10 mouse cellular contexts compared by ENCODE assay signal in the genomic region with DNA sequence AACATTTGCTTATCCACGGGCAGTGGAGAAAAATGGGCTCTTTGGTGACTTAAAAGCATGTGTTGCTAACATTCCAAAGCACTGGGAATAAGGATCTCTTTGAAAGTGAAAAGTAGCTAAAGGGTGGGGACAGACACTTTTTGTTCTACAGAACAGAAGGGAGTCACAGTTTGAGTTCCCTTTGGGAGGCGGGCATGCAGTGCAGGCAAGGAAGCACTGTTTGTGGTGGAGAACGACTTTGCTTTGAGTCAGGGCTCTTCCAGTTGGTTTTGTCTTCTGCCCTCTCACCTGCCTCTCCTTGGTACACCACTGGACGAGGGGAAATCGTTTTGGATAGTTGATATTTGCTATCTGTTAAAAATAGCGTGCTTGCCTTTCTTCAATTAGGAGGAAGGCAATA. TPM values are rescaled to one million over a fixed set of nuclear protein-coding genes. Genes with fewer than 3 reads are reported as not detected.
DNase-seq lines count a peak whose midpoint lies in the region; ATAC-seq lines count a peak whose summit lies in the region.
"Had no signal": no experiment of that assay in that cellular context is flagged by ENCODE, and none has a peak within 500 bp of the region (broad histone marks: within the 10 kb centered on the region; RNA-seq: fewer than 3 reads in every experiment).

No protein-coding gene starts in this region.

- peak; percentile 16 to 43 for DNase-seq in layer of hippocampus, adult 18-20 months (ENCODE audit: low spot score in 2 of 2)
- DNase-seq in layer of hippocampus, postnatal 10 days (ENCODE audit: low spot score in 2 of 2), result no peak
- DNase-seq in R1 (ENCODE audit: low read depth, low spot score), result peak; percentile 49
- DNase-seq in adrenal gland, postnatal 14 days, result no peak
- no peak for DNase-seq in kidney, postnatal 36 days
- no peak for DNase-seq in ovary, postnatal 36 days (ENCODE audit: low spot score)
- DNase-seq: thymus, postnatal 36 days had no signal

- 34% methylated on average over 6 of the region's 6 CpGs for WGBS in forebrain, embryonic 16.5 days
- 27% methylated on average over 6 of the region's 6 CpGs for WGBS in midbrain, embryonic 16.5 days

- H3K9ac ChIP-seq in forebrain, embryonic 16.5 days (replicated peaks; ENCODE audit: low read depth, low read length), result no peak overlapping the region
- no peak overlapping the region for H3K9ac ChIP-seq in midbrain, embryonic 16.5 days (ENCODE audit: low read depth, low read length)

- H3K4me3 ChIP-seq in forebrain, embryonic 16.5 days (replicated peaks; ENCODE audit: low read length), result no peak overlapping the region
- H3K4me3 ChIP-seq in midbrain, embryonic 16.5 days (ENCODE audit: low read depth, low read length), result no peak overlapping the region

- no peak overlapping the region for H3K4me2 ChIP-seq in forebrain, embryonic 16.5 days (ENCODE audit: low read length)
- no peak overlapping the region for H3K4me2 ChIP-seq in midbrain, embryonic 16.5 days (ENCODE audit: low read length)

- no peaks in the 10 kb centered on the region for H3K27me3 ChIP-seq in forebrain, embryonic 16.5 days (replicated peaks; ENCODE audit: control insufficient read depth, insufficient read depth, low read length)
- H3K27me3 ChIP-seq in midbrain, embryonic 16.5 days (ENCODE audit: control insufficient read depth, insufficient read depth, low read depth, low read length), result no peaks in the 10 kb centered on the region

- 0 out of 2 replicates have a peak, but pooled peaks have one; percentile 33 for ATAC-seq in forebrain, embryonic 16.5 days
- ATAC-seq in midbrain, embryonic 16.5 days, result 0 out of 2 replicates have a peak, but pooled peaks have one; percentile 17
- ATAC-seq: inflammation-experienced regulatory T-cells, adult 6 months had no signal

- no peaks in the 10 kb centered on the region for H3K36me3 ChIP-seq in forebrain, embryonic 16.5 days (ENCODE audit: control insufficient read depth, insufficient read depth)
- H3K36me3 ChIP-seq in midbrain, embryonic 16.5 days (ENCODE audit: control insufficient read depth, insufficient read depth, low read length), result no peaks in the 10 kb centered on the region

- peaks cover 7% of the 10 kb centered on the region; the same call in 1 of the 2 replicates for H3K4me1 ChIP-seq in forebrain, embryonic 16.5 days (replicated peaks; ENCODE audit: control insufficient read depth, insufficient read depth, low read length)
- H3K4me1 ChIP-seq in midbrain, embryonic 16.5 days (ENCODE audit: control insufficient read depth, insufficient read depth, low read length), result peaks cover 3% of the 10 kb centered on the region; the same call in 1 of the 2 replicates

- no peak overlapping the region for H3K27ac ChIP-seq in forebrain, embryonic 16.5 days (ENCODE audit: low read length)
- H3K27ac ChIP-seq in midbrain, embryonic 16.5 days (ENCODE audit: low read length), result no peak overlapping the region

- H3K9me3 ChIP-seq in forebrain, embryonic 16.5 days (ENCODE audit: control insufficient read depth, low read length), result no peaks in the 10 kb centered on the region
- H3K9me3 ChIP-seq in midbrain, embryonic 16.5 days (replicated peaks; ENCODE audit: control insufficient read depth, low read length, poor library complexity, severe bottlenecking), result no peaks in the 10 kb centered on the region

RNA-seq across cellular contexts. Expression of gene Mboat1, which starts 49.7 kb away (rescaled TPM):
- 1 to 10 TPM; 1.3 to 1.6 TPM for total RNA-seq in layer of hippocampus, adult 18-20 months (2021)
- total RNA-seq in layer of hippocampus, postnatal 10 days (2021), result 1 to 10 TPM; 1.5 to 2.1 TPM
- polyA plus RNA-seq in forebrain, embryonic 16.5 days (2015; fragmentation: Nextera tagmentation; extraction: Ambion mirVana), result 2.3 and 3.5 TPM in 2 replicates
- 1.6 TPM in 2 replicates for polyA plus RNA-seq in midbrain, embryonic 16.5 days (2015; fragmentation: Nextera tagmentation; extraction: Ambion mirVana)
- total RNA-seq in adrenal gland, postnatal 14 days (2021), result 3.5 and 5.1 TPM in 2 replicates

Comparison
In these comparisons a context has a peak if more than half of its experiments do, and no peak if none do; other contexts are left out.
1. DNase-seq: peak in layer of hippocampus, adult 18-20 months (2 of 2) and R1 (single experiment); none in layer of hippocampus, postnatal 10 days (0 of 2), adrenal gland, postnatal 14 days (single experiment), kidney, postnatal 36 days (0 of 2) and ovary, postnatal 36 days (single experiment).